24 mouse cellular contexts compared by ENCODE assay signal in the genomic region with DNA sequence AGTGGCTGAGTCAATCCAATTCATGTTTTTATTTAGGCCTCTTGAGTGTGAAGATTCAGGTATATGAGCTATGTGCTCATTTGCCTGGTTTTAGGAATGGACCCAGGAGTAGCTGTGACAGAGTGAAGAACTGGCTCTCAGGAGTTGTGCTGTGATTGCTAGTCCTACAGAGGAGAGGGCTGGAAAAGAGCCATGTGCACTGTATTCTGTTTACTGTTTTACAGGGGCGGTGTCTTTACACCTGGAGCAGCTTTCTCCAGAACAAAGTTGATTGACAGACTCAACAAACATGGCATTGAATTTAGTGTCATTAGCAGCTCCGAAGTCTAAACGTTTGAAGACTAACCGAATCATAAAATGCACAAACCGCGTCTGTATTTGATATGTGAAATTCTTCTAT. TPM values are rescaled to one million over a fixed set of nuclear protein-coding genes. Genes with fewer than 3 reads are reported as not detected.
"Had no signal": no experiment of that assay in that cellular context is flagged by ENCODE, and none has a peak within 500 bp of the region (broad histone marks: within the 10 kb centered on the region; RNA-seq: fewer than 3 reads in every experiment).

No protein-coding gene starts in this region.

- H3K27me3 ChIP-seq: lung, embryonic 15.5 days; megakaryocyte, embryonic 14.5 days; midbrain, embryonic 13.5 days; midbrain, embryonic 15.5 days; neural tube, embryonic 12.5 days; stomach, embryonic 15.5 days had no signal

- H3K4me2 ChIP-seq: lung, embryonic 15.5 days; midbrain, embryonic 11.5 days; midbrain, embryonic 13.5 days; midbrain, embryonic 15.5 days; neural tube, embryonic 12.5 days; stomach, embryonic 15.5 days had no signal

- ATAC-seq: liver, postnatal 0 days; lung, postnatal 0 days; midbrain, embryonic 13.5 days; midbrain, embryonic 15.5 days had no signal

- H3K4me3 ChIP-seq: lung, embryonic 15.5 days; midbrain, embryonic 13.5 days; midbrain, embryonic 15.5 days; neural tube, embryonic 12.5 days; stomach, embryonic 15.5 days had no signal

- H3K27ac ChIP-seq: lung, embryonic 15.5 days; macrophage; midbrain, embryonic 13.5 days; midbrain, embryonic 15.5 days; neural tube, embryonic 12.5 days; stomach, embryonic 15.5 days; stomach, postnatal 0 days had no signal

- DNase-seq: liver, postnatal 0 days; lung, adult 2 months; lung, postnatal 36 days; right cerebral cortex, postnatal 14 days; thymus, adult 2 months; thymus, postnatal 25 days; thymus, postnatal 4 days had no signal

- H3K9ac ChIP-seq: liver, postnatal 0 days; lung, embryonic 15.5 days; midbrain, embryonic 13.5 days; midbrain, embryonic 15.5 days; neural tube, embryonic 12.5 days; stomach, embryonic 15.5 days had no signal

- H3K4me1 ChIP-seq: lung, embryonic 15.5 days; midbrain, embryonic 13.5 days; midbrain, embryonic 15.5 days; neural tube, embryonic 12.5 days; stomach, embryonic 15.5 days had no signal

- H3K9me3 ChIP-seq: lung, embryonic 15.5 days; megakaryocyte, embryonic 14.5 days; midbrain, embryonic 13.5 days; midbrain, embryonic 15.5 days; neural tube, embryonic 12.5 days; stomach, embryonic 15.5 days had no signal

RNA-seq across cellular contexts. Expression of a gene that starts 58.7 kb away (rescaled TPM):
- total RNA-seq: megakaryocyte progenitor cell, adult 5-6 weeks; monocyte, adult 5-6 weeks; neutrophil, adult 5-6 weeks had no signal
- polyA plus RNA-seq: liver, postnatal 0 days; lung, embryonic 15.5 days; lung, postnatal 0 days; macrophage; midbrain, embryonic 11.5 days; midbrain, embryonic 15.5 days; midbrain, postnatal 0 days; neural tube, embryonic 14.5 days; spleen, adult 2 months; stomach, postnatal 0 days; urinary bladder, adult 2 months had no signal
